Mouse (Mus musculus): Measurements from ENCODE around the gene Zbtb33.

DNA sequence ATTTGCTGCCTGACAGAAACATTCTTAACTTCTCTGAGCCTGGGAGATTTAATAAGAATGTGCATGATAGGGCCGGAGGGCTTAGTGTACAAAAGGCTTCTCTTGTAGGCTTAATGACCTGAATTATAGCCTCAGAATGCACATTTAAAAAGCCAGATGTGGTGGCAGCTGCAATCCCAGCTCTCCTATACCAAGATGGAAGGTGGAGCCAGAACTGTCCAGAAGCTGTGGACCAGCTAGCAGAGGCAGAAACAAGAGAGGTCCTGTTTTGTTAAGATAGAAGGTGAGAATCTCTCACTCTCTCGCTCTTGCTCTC, 28.0 kb downstream of the Zbtb33 start:
- TF ChIP-seq EP300 (IDR thresholded peaks at IDR 0.05; ENCODE audit: insufficient read depth, low read depth, low read length) (no peak), CTCF (IDR thresholded peaks at IDR 0.05; ENCODE audit: low read depth, low read length) (no peak), POLR2A (IDR thresholded peaks at IDR 0.05; ENCODE audit: insufficient read depth, low read length) (no peak)

Measured in ES-Bruce4 (cell line).